Mouse (Mus musculus): ENCODE measurements around the gene Dnmbp. TPM values are rescaled to one million over a fixed set of nuclear protein-coding genes. Genes with fewer than 3 reads are reported as not detected.
"Not testable (repeated sequence)": the region's sequence is repeated elsewhere in the genome, so short reads cannot be mapped to it uniquely, and the experiment has no call there.

Dnmbp gene
- polyA plus RNA-seq, 1 experiment from 2014 or later, result 25.4 TPM

DNA sequence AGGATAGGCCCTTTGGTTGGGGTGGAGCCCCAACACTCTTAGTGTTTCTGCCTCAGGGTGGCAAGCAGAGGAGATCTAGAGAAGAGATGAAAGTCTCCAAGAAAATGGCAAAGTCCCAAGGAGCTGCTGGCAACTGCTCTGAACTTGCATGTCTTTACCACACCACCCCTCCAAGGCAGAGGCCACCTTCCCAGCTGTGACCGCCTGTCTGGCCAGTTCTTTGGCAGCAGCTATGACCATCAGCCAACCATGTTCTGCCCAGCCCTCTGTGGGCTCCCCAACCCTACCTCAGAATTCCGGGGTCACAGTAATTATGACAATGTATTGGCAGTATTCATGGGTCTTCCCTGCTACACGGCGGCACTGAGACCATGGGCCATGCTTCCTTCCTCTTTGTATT is 14.9 kb upstream of the Dnmbp start:
- no peak overlapping the region for H3K27ac ChIP-seq (ENCODE audit: low read length)
- no peaks in the 10 kb centered on the region for H3K9me3 ChIP-seq (ENCODE audit: low read length)
- peaks cover 7% of the 10 kb centered on the region; the same call in 1 of the 2 replicates for H3K4me1 ChIP-seq (ENCODE audit: insufficient read depth, low read length)
- no peak overlapping the region for H3K4me2 ChIP-seq (replicated peaks; ENCODE audit: low read depth, low read length)
- no peaks in the 10 kb centered on the region for H3K36me3 ChIP-seq (ENCODE audit: insufficient read depth, low read length)
- no peaks in the 10 kb centered on the region for H3K27me3 ChIP-seq (ENCODE audit: insufficient read depth, low read length)
- no peak overlapping the region for H3K4me3 ChIP-seq (ENCODE audit: low read length)
- WGBS, result 75% methylated on average over 4 of the region's 4 CpGs
- no peak for ATAC-seq (ENCODE audit: low FRiP score, low TSS enrichment)
- no peak overlapping the region for H3K9ac ChIP-seq (replicated peaks; ENCODE audit: low read length)

DNA sequence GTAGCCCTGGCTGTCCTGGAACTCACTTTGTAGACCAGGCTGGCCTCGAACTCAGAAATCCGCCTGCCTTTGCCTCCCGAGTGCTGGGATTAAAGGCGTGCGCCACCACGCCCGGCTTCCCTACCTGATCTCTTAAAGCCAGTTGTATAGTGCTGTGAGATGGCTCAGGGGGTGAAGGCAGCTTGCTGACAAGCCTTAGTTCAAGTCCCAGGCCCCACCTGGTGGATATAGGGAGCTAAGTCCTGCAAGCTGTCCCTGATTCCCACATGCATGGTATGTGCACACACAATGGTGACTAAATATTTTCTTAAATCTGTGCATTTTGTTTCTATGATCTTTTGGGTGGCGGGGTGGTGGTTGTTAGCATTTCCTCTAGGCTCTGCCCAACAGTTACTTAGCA is 12.9 kb upstream of the Dnmbp start:
- not testable (repeated sequence) for H3K9me3 ChIP-seq (ENCODE audit: low read length); H3K9ac ChIP-seq (replicated peaks; ENCODE audit: low read length); H3K4me2 ChIP-seq (replicated peaks; ENCODE audit: low read depth, low read length); H3K27ac ChIP-seq (ENCODE audit: low read length); H3K36me3 ChIP-seq (ENCODE audit: insufficient read depth, low read length); H3K27me3 ChIP-seq (ENCODE audit: insufficient read depth, low read length); ATAC-seq (ENCODE audit: low FRiP score, low TSS enrichment); H3K4me3 ChIP-seq (ENCODE audit: low read length)
- WGBS, result 90% methylated on average over 6 of the region's 8 CpGs
- H3K4me1 ChIP-seq (ENCODE audit: insufficient read depth, low read length), result peaks cover 14% of the 10 kb centered on the region; the same call in 1 of the 2 replicates

DNA sequence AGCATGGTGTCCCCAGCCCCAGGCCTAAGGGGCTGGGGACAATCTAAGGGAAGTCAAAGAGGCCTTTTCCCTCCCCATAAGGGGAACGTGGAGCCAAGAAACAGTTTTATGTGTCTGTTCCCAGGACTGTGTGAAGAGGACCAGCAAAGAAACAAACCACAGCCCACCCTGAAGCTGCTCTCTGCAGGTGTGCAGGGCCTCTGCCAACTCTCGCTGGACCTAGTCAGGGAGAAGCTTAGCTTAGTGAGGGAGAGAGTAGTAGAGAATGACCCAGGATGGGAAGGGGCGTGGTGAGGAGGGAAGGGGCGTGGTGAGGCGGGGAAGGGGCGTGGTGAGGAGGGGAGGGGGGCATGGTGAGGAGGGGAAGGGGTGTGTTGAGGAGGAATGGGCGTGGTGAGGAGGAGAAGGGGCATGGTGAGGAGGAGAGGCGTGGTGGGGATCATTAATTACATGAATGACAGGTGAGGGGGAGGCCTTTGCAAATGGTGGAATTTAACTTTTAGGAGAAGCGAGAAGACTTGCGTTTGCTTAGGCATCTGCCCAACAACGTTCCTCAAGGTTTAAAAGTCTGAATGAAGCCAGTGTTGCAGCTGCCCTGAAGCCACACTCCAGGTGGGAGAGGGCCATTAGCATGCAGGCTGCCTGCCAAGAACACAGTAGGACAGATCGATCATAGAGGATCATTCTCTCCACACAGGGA is 9.3 kb upstream of the Dnmbp start:
- ATAC-seq (ENCODE audit: low FRiP score, low TSS enrichment), result peak; percentile 74
- peak overlapping the region; percentile 25; the same call in 1 of the 2 replicates for H3K27ac ChIP-seq (ENCODE audit: low read length)

DNA sequence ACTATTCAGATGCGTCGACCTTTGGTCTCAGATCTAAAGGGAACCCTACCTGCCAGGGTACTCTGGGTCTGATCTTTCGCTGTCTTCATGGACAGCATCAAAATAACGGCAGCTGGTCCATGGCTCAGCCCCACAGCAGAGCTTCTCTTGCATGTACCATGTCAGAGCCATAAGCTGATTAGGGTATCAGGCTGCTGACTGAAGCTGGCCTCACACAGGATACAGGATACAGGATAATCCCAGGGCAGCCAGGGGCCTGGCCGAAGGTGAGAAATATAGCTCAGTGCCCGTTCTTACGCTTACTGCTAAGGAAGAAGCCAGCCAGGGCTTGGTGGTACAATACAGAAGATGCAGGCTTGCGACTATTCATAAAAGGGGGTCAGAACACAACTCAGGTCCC is 4.6 kb upstream of the Dnmbp start:
- no peak for ATAC-seq (ENCODE audit: low FRiP score, low TSS enrichment)
- no peaks in the 10 kb centered on the region for H3K27me3 ChIP-seq (ENCODE audit: insufficient read depth, low read length)
- H3K4me2 ChIP-seq (replicated peaks; ENCODE audit: low read depth, low read length), result no peak overlapping the region
- no peaks in the 10 kb centered on the region for H3K9me3 ChIP-seq (ENCODE audit: low read length)
- H3K4me1 ChIP-seq (ENCODE audit: insufficient read depth, low read length), result peaks cover 17% of the 10 kb centered on the region; the same call in 1 of the 2 replicates
- no peak overlapping the region for H3K9ac ChIP-seq (replicated peaks; ENCODE audit: low read length)
- 86% methylated on average over 8 of the region's 8 CpGs for WGBS
- H3K36me3 ChIP-seq (ENCODE audit: insufficient read depth, low read length), result no peaks in the 10 kb centered on the region
- H3K27ac ChIP-seq (ENCODE audit: low read length), result no peak overlapping the region
- no peak overlapping the region for H3K4me3 ChIP-seq (ENCODE audit: low read length)

More for the DNA sequence above, 9.3 kb upstream of the Dnmbp start:
- Histone ChIP-seq H3K4me2 (replicated peaks; ENCODE audit: low read depth, low read length) (peak overlapping the region; percentile 39; the same call in 1 of the 2 replicates), H3K9me3 (ENCODE audit: low read length) (no peaks in the 10 kb centered on the region), H3K27me3 (ENCODE audit: insufficient read depth, low read length) (no peaks in the 10 kb centered on the region), H3K36me3 (ENCODE audit: insufficient read depth, low read length) (no peaks in the 10 kb centered on the region), H3K4me3 (ENCODE audit: low read length) (no peak overlapping the region; the same call in 1 of the 2 replicates), H3K4me1 (ENCODE audit: insufficient read depth, low read length) (peaks cover 9% of the 10 kb centered on the region; the same call in 1 of the 2 replicates), H3K9ac (replicated peaks; ENCODE audit: low read length) (no peak overlapping the region)
- 5% methylated on average over 9 of the region's 12 CpGs for WGBS

DNA sequence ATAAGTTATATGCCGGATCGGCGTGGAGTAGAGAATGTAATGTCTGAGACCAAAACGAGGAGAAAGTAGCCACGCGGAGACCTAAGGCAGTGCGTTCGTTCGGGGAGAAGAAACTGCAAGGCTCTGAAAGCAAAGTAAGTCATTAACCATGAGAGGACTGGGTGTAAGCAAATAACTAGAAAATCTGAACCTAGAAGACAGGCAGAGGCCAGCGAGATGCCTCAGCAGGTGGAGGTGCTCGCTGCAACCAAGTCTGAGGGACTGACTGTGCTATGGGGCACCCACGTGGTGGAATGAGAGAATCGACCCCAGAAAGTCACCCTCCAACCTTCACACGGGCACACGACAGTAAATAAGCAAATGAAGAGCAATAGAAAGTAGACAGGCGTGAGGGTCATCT is 3.1 kb upstream of the Dnmbp start:
- WGBS, result 59% methylated on average over 16 of the region's 16 CpGs
- Histone ChIP-seq H3K9me3 (ENCODE audit: low read length) (no peaks in the 10 kb centered on the region), H3K9ac (replicated peaks; ENCODE audit: low read length) (no peak overlapping the region), H3K4me2 (replicated peaks; ENCODE audit: low read depth, low read length) (no peak overlapping the region), H3K4me1 (ENCODE audit: insufficient read depth, low read length) (peaks cover 25% of the 10 kb centered on the region), H3K36me3 (ENCODE audit: insufficient read depth, low read length) (no peaks in the 10 kb centered on the region), H3K4me3 (ENCODE audit: low read length) (no peak overlapping the region), H3K27me3 (ENCODE audit: insufficient read depth, low read length) (no peaks in the 10 kb centered on the region), H3K27ac (ENCODE audit: low read length) (no peak overlapping the region)
- no peak for ATAC-seq (ENCODE audit: low FRiP score, low TSS enrichment)

DNA sequence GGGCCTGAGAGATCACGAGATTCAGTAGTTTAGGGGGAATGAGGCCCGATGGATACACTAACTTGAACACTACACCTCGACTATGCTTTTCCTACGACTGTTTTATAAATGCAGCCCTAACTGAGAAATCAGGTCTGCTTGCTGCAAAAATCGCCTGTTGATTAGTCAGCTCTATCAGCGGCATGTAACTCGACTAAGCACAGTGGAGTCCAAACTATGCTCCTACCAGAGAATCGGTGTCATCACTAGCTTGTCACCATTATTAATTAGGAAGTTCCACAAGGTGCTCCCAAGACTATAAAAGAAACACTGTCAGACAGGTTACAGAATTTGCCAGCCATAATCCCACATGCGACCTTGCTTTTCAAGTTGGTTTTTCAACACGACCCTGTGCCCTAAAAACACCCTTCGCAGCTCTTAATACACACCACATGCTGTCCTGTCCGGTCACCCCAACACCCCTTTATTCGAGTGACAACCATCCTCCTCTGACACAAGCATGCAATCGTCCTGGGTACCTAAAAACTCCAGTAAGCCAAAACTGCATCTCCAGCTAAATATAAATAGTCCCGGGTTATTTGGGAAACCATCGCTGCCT is 721 bp downstream of the Dnmbp start:
- H3K36me3 ChIP-seq (ENCODE audit: insufficient read depth, low read length), result no peaks in the 10 kb centered on the region
- H3K4me3 ChIP-seq (ENCODE audit: low read length), result peak overlapping the region; percentile 79
- H3K4me1 ChIP-seq (ENCODE audit: insufficient read depth, low read length), result peaks cover 36% of the 10 kb centered on the region
- H3K4me2 ChIP-seq (replicated peaks; ENCODE audit: low read depth, low read length), result peak overlapping the region; percentile 72
- no peak for ATAC-seq (ENCODE audit: low FRiP score, low TSS enrichment)
- H3K9ac ChIP-seq (replicated peaks; ENCODE audit: low read length), result peak overlapping the region; percentile 85
- H3K27ac ChIP-seq (ENCODE audit: low read length), result peak overlapping the region; percentile 4; the same call in 1 of the 2 replicates
- 15% methylated on average over 16 of the region's 16 CpGs for WGBS
- H3K27me3 ChIP-seq (ENCODE audit: insufficient read depth, low read length), result no peaks in the 10 kb centered on the region
- H3K9me3 ChIP-seq (ENCODE audit: low read length), result no peaks in the 10 kb centered on the region

DNA sequence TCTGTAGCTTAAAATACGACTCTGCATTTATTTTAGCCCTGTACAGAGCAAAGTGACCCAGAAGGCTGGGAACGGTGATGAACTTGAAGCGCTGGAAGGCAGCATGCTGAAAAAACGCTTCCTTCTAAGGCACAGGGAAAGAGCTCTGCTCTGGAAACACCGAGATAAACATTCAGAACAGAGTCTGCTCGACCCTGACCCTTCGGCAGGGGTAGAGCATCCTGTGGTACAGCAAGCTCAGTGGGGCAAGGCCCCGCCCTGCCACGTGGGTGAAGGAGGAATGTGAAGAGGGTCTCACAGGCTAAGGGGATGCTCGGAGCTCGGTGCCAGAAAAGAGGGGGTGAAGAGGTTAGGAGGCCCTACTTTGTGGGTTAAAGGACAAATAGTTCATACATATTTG is 1.6 kb downstream of the Dnmbp start:
- Histone ChIP-seq H3K4me1 (ENCODE audit: insufficient read depth, low read length) (peaks cover 36% of the 10 kb centered on the region), H3K27ac (ENCODE audit: low read length) (no peak overlapping the region; the same call in 1 of the 2 replicates), H3K27me3 (ENCODE audit: insufficient read depth, low read length) (no peaks in the 10 kb centered on the region), H3K9me3 (ENCODE audit: low read length) (no peaks in the 10 kb centered on the region), H3K4me2 (replicated peaks; ENCODE audit: low read depth, low read length) (peak overlapping the region; percentile 72), H3K9ac (replicated peaks; ENCODE audit: low read length) (peak overlapping the region; percentile 49), H3K36me3 (ENCODE audit: insufficient read depth, low read length) (no peaks in the 10 kb centered on the region), H3K4me3 (ENCODE audit: low read length) (no peak overlapping the region)
- no peak for ATAC-seq (ENCODE audit: low FRiP score, low TSS enrichment)
- 23% methylated on average over 11 of the region's 11 CpGs for whole genome bisulfite sequencing

DNA sequence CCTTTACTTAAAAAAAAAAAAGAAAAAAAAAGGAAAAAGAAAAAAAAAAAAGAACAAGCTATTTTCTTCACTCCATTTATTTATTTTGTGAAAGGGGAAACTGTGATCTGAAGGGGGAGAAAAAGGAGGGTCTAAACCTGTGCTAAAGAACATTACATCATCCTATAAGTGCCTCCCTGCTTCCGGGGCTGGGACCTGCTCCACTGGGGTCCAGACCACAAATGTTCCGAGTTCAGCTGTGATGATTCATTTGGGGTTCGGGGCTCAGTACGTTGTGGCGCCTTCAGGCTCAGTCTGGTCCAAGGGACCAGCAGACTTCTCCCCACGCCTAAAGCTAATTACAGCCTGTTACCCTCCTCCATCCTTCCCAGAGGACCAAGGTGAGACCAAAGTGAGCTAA is 9.1 kb downstream of the Dnmbp start:
- Histone ChIP-seq H3K9ac (replicated peaks; ENCODE audit: low read length) (no peak overlapping the region), H3K4me1 (ENCODE audit: insufficient read depth, low read length) (peaks cover 15% of the 10 kb centered on the region), H3K4me3 (ENCODE audit: low read length) (no peak overlapping the region), H3K9me3 (ENCODE audit: low read length) (no peaks in the 10 kb centered on the region), H3K27ac (ENCODE audit: low read length) (peak overlapping the region; percentile 7; the same call in 1 of the 2 replicates), H3K4me2 (replicated peaks; ENCODE audit: low read depth, low read length) (no peak overlapping the region), H3K27me3 (ENCODE audit: insufficient read depth, low read length) (no peaks in the 10 kb centered on the region), H3K36me3 (ENCODE audit: insufficient read depth, low read length) (no peaks in the 10 kb centered on the region)
- ATAC-seq (ENCODE audit: low FRiP score, low TSS enrichment), result no peak
- WGBS, result 92% methylated on average over 6 of the region's 6 CpGs

DNA sequence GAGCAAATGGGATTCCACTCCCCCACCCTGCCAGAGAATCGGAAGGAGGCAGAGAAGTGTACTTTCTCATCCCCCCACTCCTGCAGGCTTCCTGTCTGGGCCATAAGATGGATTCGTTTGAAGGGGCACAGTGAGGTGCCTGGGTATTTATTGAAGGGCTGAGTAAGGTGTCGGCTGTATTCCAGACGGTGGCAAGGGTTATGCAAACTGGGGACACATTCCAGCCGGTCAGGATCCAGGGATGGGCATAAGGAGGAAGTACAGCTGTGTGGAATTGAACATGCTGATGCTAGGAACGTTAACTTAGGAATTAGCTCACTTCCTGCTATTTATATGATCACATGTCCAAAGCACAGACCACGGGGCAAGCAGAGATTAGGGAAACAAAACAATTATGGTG is 9.6 kb downstream of the Dnmbp start:
- Histone ChIP-seq H3K4me3 (ENCODE audit: low read length) (no peak overlapping the region), H3K27ac (ENCODE audit: low read length) (0 out of 2 replicates have a peak overlapping the region, but pooled peaks have one; percentile 7), H3K9ac (replicated peaks; ENCODE audit: low read length) (no peak overlapping the region), H3K27me3 (ENCODE audit: insufficient read depth, low read length) (no peaks in the 10 kb centered on the region), H3K4me1 (ENCODE audit: insufficient read depth, low read length) (peaks cover 15% of the 10 kb centered on the region), H3K4me2 (replicated peaks; ENCODE audit: low read depth, low read length) (no peak overlapping the region), H3K9me3 (ENCODE audit: low read length) (no peaks in the 10 kb centered on the region), H3K36me3 (ENCODE audit: insufficient read depth, low read length) (no peaks in the 10 kb centered on the region)
- WGBS, result 14% methylated on average over 7 of the region's 7 CpGs
- peak; percentile 46; the same call in 1 of the 2 replicates for ATAC-seq (ENCODE audit: low FRiP score, low TSS enrichment)

DNA sequence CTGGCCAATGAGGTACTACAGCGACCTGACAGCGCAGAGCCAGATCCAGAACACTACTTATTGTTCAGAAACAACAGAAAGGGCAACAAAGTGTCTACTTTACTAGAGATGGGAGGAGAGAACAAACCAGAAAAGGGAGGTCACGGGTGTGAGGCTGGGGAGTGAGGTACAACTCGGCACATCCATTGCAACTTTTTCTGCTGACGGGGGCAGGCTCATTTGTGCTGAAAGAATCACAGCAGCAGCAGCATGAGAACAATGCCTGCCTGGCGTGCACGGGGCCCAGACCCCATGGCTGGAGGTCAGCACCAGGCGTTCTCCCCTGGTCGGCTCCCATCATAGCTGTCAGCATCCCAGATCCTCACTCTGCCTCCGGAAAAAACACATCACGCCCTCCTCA is 10.1 kb downstream of the Dnmbp start:
- Histone ChIP-seq H3K27ac (ENCODE audit: low read length) (no peak overlapping the region), H3K9me3 (ENCODE audit: low read length) (no peaks in the 10 kb centered on the region), H3K4me1 (ENCODE audit: insufficient read depth, low read length) (peaks cover 15% of the 10 kb centered on the region), H3K36me3 (ENCODE audit: insufficient read depth, low read length) (no peaks in the 10 kb centered on the region), H3K27me3 (ENCODE audit: insufficient read depth, low read length) (no peaks in the 10 kb centered on the region), H3K4me2 (replicated peaks; ENCODE audit: low read depth, low read length) (no peak overlapping the region), H3K4me3 (ENCODE audit: low read length) (no peak overlapping the region), H3K9ac (replicated peaks; ENCODE audit: low read length) (no peak overlapping the region)
- ATAC-seq (ENCODE audit: low FRiP score, low TSS enrichment), result no peak
- 50% methylated on average over 11 of the region's 11 CpGs for WGBS
